In genomic region chr1:131642251-131642650, GRCm38 (mm10) we compare ENCODE assay signal across 25 mouse cellular contexts. TPM values are rescaled to one million over a fixed set of nuclear protein-coding genes. Genes with fewer than 3 reads are reported as not detected.
"Had no signal": no experiment of that assay in that cellular context is flagged by ENCODE, and none has a peak within 500 bp of the region (broad histone marks: within the 10 kb centered on the region; RNA-seq: fewer than 3 reads in every experiment).

No protein-coding gene starts in this region.

- H3K4me3 ChIP-seq: kidney, embryonic 15.5 days; limb, embryonic 10.5 days; limb, embryonic 13.5 days; midbrain, embryonic 12.5 days; midbrain, embryonic 15.5 days; neural tube, embryonic 12.5 days; neural tube, embryonic 15.5 days had no signal

- DNase-seq: kidney, adult 11 months; kidney, adult 8-10 months; kidney, postnatal 10 days; kidney, postnatal 36 days; lung, embryonic 14.5 days; right cerebral cortex, adult 18-20 months; right cerebral cortex, postnatal 14 days; right cerebral cortex, postnatal 4 days; thymus, adult 18-20 months; thymus, postnatal 36 days had no signal

- H3K4me2 ChIP-seq: kidney, embryonic 15.5 days; limb, embryonic 13.5 days; lung, embryonic 14.5 days; midbrain, embryonic 12.5 days; midbrain, embryonic 15.5 days; neural tube, embryonic 12.5 days; neural tube, embryonic 15.5 days had no signal

- H3K27ac ChIP-seq: kidney, embryonic 15.5 days; limb, embryonic 10.5 days; limb, embryonic 13.5 days; macrophage; midbrain, embryonic 12.5 days; midbrain, embryonic 15.5 days; neural tube, embryonic 12.5 days; neural tube, embryonic 15.5 days had no signal

- ATAC-seq: lung, postnatal 0 days; midbrain, embryonic 15.5 days had no signal

- H3K27me3 ChIP-seq: kidney, embryonic 15.5 days; limb, embryonic 13.5 days; midbrain, embryonic 12.5 days; midbrain, embryonic 15.5 days; neural tube, embryonic 12.5 days; neural tube, embryonic 15.5 days had no signal

- H3K4me1 ChIP-seq: kidney, embryonic 15.5 days; limb, embryonic 10.5 days; limb, embryonic 13.5 days; midbrain, embryonic 12.5 days; midbrain, embryonic 15.5 days; neural tube, embryonic 12.5 days; neural tube, embryonic 15.5 days had no signal

- H3K9ac ChIP-seq: kidney, embryonic 15.5 days; limb, embryonic 13.5 days; lung, embryonic 14.5 days; midbrain, embryonic 12.5 days; midbrain, embryonic 15.5 days; neural tube, embryonic 12.5 days; neural tube, embryonic 15.5 days had no signal

- H3K9me3 ChIP-seq: kidney, embryonic 15.5 days; limb, embryonic 10.5 days; limb, embryonic 13.5 days; midbrain, embryonic 12.5 days; midbrain, embryonic 15.5 days; neural tube, embryonic 12.5 days; neural tube, embryonic 15.5 days had no signal

- H3K36me3 ChIP-seq: kidney, embryonic 15.5 days; limb, embryonic 10.5 days; limb, embryonic 13.5 days; midbrain, embryonic 12.5 days; midbrain, embryonic 15.5 days; neural tube, embryonic 12.5 days; neural tube, embryonic 15.5 days had no signal

RNA-seq across cellular contexts. Expression of gene Ctse, which starts 4.1 kb away (rescaled TPM):
- total RNA-seq: layer of hippocampus, postnatal 14 days; left cerebral cortex, postnatal 25 days; liver, adult 2 months had no signal
- polyA plus RNA-seq: limb, embryonic 10.5 days; neural tube, embryonic 15.5 days had no signal

RNA-seq across cellular contexts. Expression of gene Avpr1b, which starts 43.2 kb away (rescaled TPM):
- total RNA-seq: left cerebral cortex, postnatal 25 days; liver, adult 2 months; megakaryocyte, adult 5-6 weeks had no signal
- polyA plus RNA-seq: kidney, embryonic 15.5 days; limb, embryonic 10.5 days; limb, embryonic 13.5 days; liver, adult 2 months; lung, embryonic 14.5 days; lung, postnatal 0 days; macrophage; midbrain, embryonic 12.5 days; midbrain, embryonic 15.5 days; neural tube, embryonic 12.5 days; neural tube, embryonic 15.5 days; testis, adult 2 months; urinary bladder, adult 2 months had no signal
